Mouse (Mus musculus): ENCODE data around the gene Nlrc3.
"Not testable (repeated sequence)": the region's sequence is repeated elsewhere in the genome, so short reads cannot be mapped to it uniquely, and the experiment has no call there.

The Nlrc3 gene

GRCm38 (mm10) chr16:3976251-3976671 is at the start of gene Nlrc3:
TSS of gene Nlrc3 (minus strand) at chr16:3976632.
- DNase-seq (ENCODE audit: low spot score) = no peak

GRCm38 (mm10) chr16:4022719-4023118 is 46.3 kb upstream of the Nlrc3 start:
- no peak for DNase-seq (ENCODE audit: low spot score)

- DNase-seq (ENCODE audit: low spot score) = no peak
Measured at GRCm38 (mm10) chr16:4021241-4021640, 44.8 kb upstream of the Nlrc3 start.

GRCm38 (mm10) chr16:4017466-4017865 is 41.0 kb upstream of the Nlrc3 start:
- DNase-seq (ENCODE audit: low spot score) = not testable (repeated sequence)

- DNase-seq (ENCODE audit: low spot score) = not testable (repeated sequence)
Measured at GRCm38 (mm10) chr16:4016786-4017185, 40.4 kb upstream of the Nlrc3 start.

- no peak for DNase-seq (ENCODE audit: low spot score)
Measured at GRCm38 (mm10) chr16:4014040-4014668, 37.7 kb upstream of the Nlrc3 start.

- no peak for DNase-seq (ENCODE audit: low spot score)
Measured at GRCm38 (mm10) chr16:4012882-4013570, 36.6 kb upstream of the Nlrc3 start.

- DNase-seq (ENCODE audit: low spot score) = peak; percentile 95
Measured at GRCm38 (mm10) chr16:4003489-4004398, 27.3 kb upstream of the Nlrc3 start, which contains the start of gene Slx4. TSS of gene Slx4 (minus strand) at chr16:4003770.

GRCm38 (mm10) chr16:3988410-3988809 is 12.0 kb upstream of the Nlrc3 start:
- DNase-seq (ENCODE audit: low spot score) = no peak

GRCm38 (mm10) chr16:3983146-3983700 is 6.8 kb upstream of the Nlrc3 start:
- DNase-seq (ENCODE audit: low spot score) = no peak

GRCm38 (mm10) chr16:3982173-3982572 is 5.7 kb upstream of the Nlrc3 start:
- no peak for DNase-seq (ENCODE audit: low spot score)

GRCm38 (mm10) chr16:3976712-3977111 is 280 bp upstream of the Nlrc3 start:
- no peak for DNase-seq (ENCODE audit: low spot score)

- DNase-seq (ENCODE audit: low spot score) = no peak
Measured at GRCm38 (mm10) chr16:3975658-3976057, 774 bp downstream of the Nlrc3 start.

GRCm38 (mm10) chr16:3974456-3974855 is 2.0 kb downstream of the Nlrc3 start:
- DNase-seq (ENCODE audit: low spot score) = not testable (repeated sequence)

- DNase-seq (ENCODE audit: low spot score) = no peak
Measured at GRCm38 (mm10) chr16:3965534-3965933, 10.9 kb downstream of the Nlrc3 start.

- DNase-seq (ENCODE audit: low spot score) = no peak
Measured at GRCm38 (mm10) chr16:3964990-3965389, 11.4 kb downstream of the Nlrc3 start.

- DNase-seq (ENCODE audit: low spot score) = no peak
Measured at GRCm38 (mm10) chr16:3959261-3959660, 17.2 kb downstream of the Nlrc3 start.

GRCm38 (mm10) chr16:3956369-3956768 is 20.1 kb downstream of the Nlrc3 start:
- no peak for DNase-seq (ENCODE audit: low spot score)

GRCm38 (mm10) chr16:3951141-3951540 is 25.3 kb downstream of the Nlrc3 start:
- no peak for DNase-seq (ENCODE audit: low spot score)

- DNase-seq (ENCODE audit: low spot score) = no peak
Measured at GRCm38 (mm10) chr16:3934701-3935100, 41.7 kb downstream of the Nlrc3 start.

GRCm38 (mm10) chr16:3934091-3934490 is 42.3 kb downstream of the Nlrc3 start:
- DNase-seq (ENCODE audit: low spot score) = no peak

- DNase-seq (ENCODE audit: low spot score) = no peak
Measured at GRCm38 (mm10) chr16:3933536-3933935, 42.9 kb downstream of the Nlrc3 start.
